Mouse (Mus musculus) ES-Bruce4 (cell line): ENCODE results near the gene Mum1. TPM values are rescaled to one million over a fixed set of nuclear protein-coding genes. Genes with fewer than 3 reads are reported as not detected.

Source experiments
- H3K27ac ChIP-seq: 2 replicates; pipeline ENCODE4 v1.5.1; 2012; ENCODE audit warnings: low read length, inconsistent platforms; ENCODE audit not compliant: insufficient read depth
- H3K27me3 ChIP-seq: 2 replicates; pipeline ENCODE4 v1.6.1; 2012; ENCODE audit warnings: mild to moderate bottlenecking, low read length, inconsistent platforms; ENCODE audit not compliant: control insufficient read depth, poor library complexity, insufficient read depth, severe bottlenecking
- H3K36me3 ChIP-seq: 2 replicates; pipeline ENCODE4 v1.6.1; 2012; ENCODE audit warnings: inconsistent platforms, mild to moderate bottlenecking, low read length, moderate library complexity; ENCODE audit not compliant: control insufficient read depth, poor library complexity, insufficient read depth, severe bottlenecking
- H3K4me1 ChIP-seq: one replicate; pipeline ENCODE4 v1.8.1; 2011; ENCODE audit warnings: low read length; ENCODE audit not compliant: control insufficient read depth, insufficient read depth
- H3K4me3 ChIP-seq: 2 replicates; pipeline ENCODE4 v1.5.1; 2011; ENCODE audit warnings: low read depth, mild to moderate bottlenecking, low read length
- H3K9ac ChIP-seq: 2 replicates; pipeline ENCODE4 v1.6.1; 2012; ENCODE audit warnings: low read depth, mild to moderate bottlenecking, inconsistent platforms; ENCODE audit not compliant: poor library complexity, severe bottlenecking
- H3K9me3 ChIP-seq: replicated peaks from 2 replicates; pipeline ENCODE4 v1.6.1; 2012; ENCODE audit warnings: mild to moderate bottlenecking, low read length, inconsistent platforms; ENCODE audit not compliant: control insufficient read depth, poor library complexity, insufficient read depth, severe bottlenecking
- CTCF ChIP-seq: IDR thresholded peaks from one replicate; pipeline ENCODE4 v1.8.1; 2011; ENCODE audit warnings: low read depth, low read length
- EP300 ChIP-seq: IDR thresholded peaks from 2 replicates; pipeline ENCODE4 v1.6.1; 2011; ENCODE audit warnings: low read depth, low read length; ENCODE audit not compliant: insufficient read depth
- POLR2A ChIP-seq: IDR thresholded peaks from one replicate; pipeline ENCODE4 v1.8.1; 2011; ENCODE audit warnings: low read length; ENCODE audit not compliant: insufficient read depth
- polyA plus RNA-seq: library from polyadenylated mRNA; stranded (reverse); fragments of >200 nt; gene quantifications from 2 replicates; pipeline ENCODE4 v1.2.4, GENCODE M21; 2011; ENCODE audit warnings: low read depth; ENCODE audit not compliant: missing spikeins, insufficient read depth, insufficient read length

Mum1 gene
- polyA plus RNA-seq, 1 experiment, result 35.7 TPM

DNA sequence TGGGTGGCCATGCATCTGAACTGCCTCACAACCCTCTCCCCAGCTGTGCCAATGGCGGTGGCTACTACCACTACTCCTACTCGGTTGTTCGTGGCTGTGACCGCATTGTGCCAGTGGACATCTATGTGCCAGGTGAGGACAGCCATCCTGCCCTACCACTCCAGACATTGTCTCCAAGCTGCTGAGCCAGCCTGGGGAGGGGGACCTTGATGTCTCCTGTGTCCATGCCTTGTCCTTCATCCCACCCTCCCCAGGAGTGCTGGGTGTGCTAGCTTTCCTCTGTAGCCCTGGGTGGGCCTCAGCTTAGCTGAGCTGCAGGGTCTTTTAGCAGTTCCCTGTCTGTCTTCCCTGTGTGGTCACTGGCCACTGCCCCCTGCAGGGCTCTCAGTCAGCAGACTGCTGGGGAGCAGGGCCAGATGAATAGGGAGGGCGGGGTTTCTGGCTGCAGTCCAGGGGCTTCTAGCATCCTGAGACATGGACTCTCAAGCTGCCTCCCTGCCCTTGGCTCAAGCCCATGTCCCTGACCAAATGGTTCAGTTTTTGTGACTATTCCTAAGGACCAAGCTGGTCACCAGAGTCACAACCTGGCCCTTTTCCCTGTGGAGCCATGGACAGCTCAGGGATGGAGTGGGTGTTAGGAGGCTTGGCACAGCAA is 29.8 kb downstream of the Mum1 start:
- no peak overlapping the region for H3K9ac ChIP-seq
- TF ChIP-seq EP300, result no peak
- TF ChIP-seq CTCF, result no peak
- TF ChIP-seq POLR2A, result no peak

DNA sequence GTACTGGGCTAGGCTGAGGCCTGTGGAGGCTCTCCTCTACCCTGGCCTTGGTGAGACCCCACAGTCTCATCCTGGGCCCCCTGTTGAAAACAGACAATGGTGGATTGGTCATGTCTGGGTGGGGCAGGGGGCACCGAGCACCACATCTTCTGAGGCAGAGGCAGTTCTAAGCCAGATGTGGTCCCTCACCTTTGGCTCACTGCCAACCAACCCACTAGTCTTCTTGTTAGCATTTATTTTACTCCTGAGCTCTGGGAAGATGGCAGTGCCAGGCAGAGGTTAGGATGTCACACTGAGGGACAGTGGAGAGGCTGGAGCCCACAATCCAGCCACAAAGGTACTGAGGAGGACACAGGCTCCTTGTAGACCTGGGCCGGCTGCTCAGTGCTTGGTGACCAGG is 31.7 kb downstream of the Mum1 start:
- no peak overlapping the region for H3K9ac ChIP-seq
- H3K4me1 ChIP-seq, result no peaks in the 10 kb centered on the region
- no peaks in the 10 kb centered on the region for H3K9me3 ChIP-seq
- TF ChIP-seq CTCF, result no peak
- no peak for TF ChIP-seq POLR2A
- no peak for TF ChIP-seq EP300
- no peak overlapping the region for H3K4me3 ChIP-seq
- H3K27ac ChIP-seq, result no peak overlapping the region
- H3K27me3 ChIP-seq, result no peaks in the 10 kb centered on the region
- H3K36me3 ChIP-seq, result peaks cover 4% of the 10 kb centered on the region; the same call in 1 of the 2 replicates

More for the DNA sequence above, 29.8 kb downstream of the Mum1 start:
- H3K4me1 ChIP-seq, result no peaks in the 10 kb centered on the region
- H3K4me3 ChIP-seq, result no peak overlapping the region
- no peaks in the 10 kb centered on the region for H3K9me3 ChIP-seq
- no peak overlapping the region for H3K27ac ChIP-seq
- no peaks in the 10 kb centered on the region for H3K27me3 ChIP-seq
- H3K36me3 ChIP-seq, result peaks cover 4% of the 10 kb centered on the region; the same call in 1 of the 2 replicates

DNA sequence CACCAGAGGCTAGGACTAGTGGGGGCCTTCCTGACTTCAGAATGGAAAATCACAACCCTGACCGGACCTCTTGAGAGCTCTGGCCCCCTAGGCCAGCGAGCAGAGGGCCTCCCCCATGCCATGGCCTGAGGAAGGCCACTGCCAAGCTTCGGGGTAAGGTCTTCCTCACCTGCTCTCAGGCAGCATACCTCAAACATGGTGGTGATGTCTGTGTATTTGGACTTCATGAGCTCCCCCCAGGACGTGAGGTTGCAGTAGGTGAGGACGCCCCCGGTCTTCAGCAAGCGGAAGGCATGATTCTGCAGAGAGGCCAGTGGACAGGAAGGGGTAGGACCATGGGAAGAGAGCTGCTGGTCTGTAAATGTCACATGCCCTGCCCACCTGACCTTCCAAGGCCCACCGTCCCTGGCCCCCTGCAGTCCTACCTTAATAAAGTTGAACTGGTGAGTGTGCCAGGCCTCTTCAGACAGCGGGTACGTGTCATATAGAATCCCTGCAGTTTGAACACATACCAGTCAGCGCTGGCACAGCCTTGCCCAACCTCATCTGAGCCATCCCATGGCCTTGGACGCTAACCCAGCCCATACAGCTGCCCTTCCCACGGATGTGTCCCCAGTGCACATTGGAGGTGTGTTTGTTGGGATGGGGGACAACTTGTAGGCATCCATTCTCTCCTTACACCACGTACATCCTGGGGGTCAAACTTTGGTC is 32.7 kb downstream of the Mum1 start:
- Histone ChIP-seq H3K4me3 (no peak overlapping the region), H3K9ac (no peak overlapping the region), H3K27ac (no peak overlapping the region)

DNA sequence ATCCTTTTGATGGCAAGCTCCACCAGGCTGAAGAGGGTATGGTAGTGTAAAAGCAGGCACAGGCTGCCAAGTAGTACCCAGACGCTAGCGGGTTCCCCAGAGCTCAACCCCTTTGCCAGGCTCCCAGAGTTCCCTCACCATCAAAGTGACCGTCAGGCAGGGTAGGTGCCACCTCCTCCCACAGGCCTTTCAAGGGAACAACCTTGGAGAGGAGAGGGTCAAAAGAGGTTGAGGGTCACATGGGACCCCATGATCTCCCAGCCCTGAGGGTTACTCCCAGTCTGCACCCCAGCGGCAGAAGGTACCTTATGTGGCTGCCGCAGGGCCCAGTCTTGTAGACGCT is 33.2 kb downstream of the Mum1 start:
- TF ChIP-seq CTCF, result no peak
- TF ChIP-seq EP300, result no peak
- TF ChIP-seq POLR2A, result no peak
- Histone ChIP-seq H3K4me1 (no peaks in the 10 kb centered on the region), H3K27ac (no peak overlapping the region), H3K4me3 (no peak overlapping the region), H3K9ac (no peak overlapping the region), H3K9me3 (no peaks in the 10 kb centered on the region), H3K36me3 (peaks cover 4% of the 10 kb centered on the region; the same call in 1 of the 2 replicates), H3K27me3 (no peaks in the 10 kb centered on the region)

More for the DNA sequence above, 32.7 kb downstream of the Mum1 start:
- Histone ChIP-seq H3K36me3 (peaks cover 4% of the 10 kb centered on the region; the same call in 1 of the 2 replicates), H3K4me1 (no peaks in the 10 kb centered on the region), H3K27me3 (no peaks in the 10 kb centered on the region), H3K9me3 (no peaks in the 10 kb centered on the region)
- TF ChIP-seq CTCF (no peak), POLR2A (no peak), EP300 (no peak)

DNA sequence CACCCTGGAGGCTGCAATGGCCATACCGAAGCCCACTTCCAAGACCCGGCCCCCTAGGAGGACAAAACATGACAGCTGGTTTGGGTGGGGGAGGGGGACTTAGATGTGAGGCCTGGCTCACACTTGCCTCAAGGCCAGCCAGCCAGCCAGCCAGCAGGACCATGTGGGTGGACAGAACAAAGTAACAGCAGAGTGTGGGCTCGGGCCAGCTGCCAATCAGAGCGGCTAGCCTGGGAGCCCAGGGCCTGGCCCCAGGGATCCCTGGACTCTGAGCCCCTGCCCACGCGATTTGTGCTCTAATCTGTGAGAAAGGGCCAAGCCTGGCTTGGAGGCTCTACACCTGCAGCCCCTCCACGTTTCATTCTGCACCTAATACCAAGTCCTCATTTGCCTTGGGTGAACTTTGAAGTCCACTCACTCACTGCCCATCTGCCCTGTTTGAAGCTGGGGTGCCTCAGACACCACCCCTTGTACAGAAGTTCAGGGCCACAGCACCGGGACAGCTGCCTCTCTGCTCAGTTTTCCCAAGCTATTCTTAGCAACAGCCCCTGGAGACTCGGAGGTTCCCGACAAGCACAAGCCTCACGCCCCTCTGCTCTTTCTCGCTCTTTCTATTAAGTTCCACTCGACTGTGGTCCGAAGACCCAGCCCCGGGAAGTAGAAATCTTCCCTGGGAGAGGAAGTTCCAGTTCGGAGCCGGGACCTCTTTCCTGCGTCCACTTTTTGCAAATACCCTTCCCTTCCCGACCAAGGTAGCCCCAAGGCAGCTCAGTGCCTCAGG is 33.8 kb downstream of the Mum1 start:
- Histone ChIP-seq H3K9ac (no peak overlapping the region), H3K36me3 (peaks cover 4% of the 10 kb centered on the region; the same call in 1 of the 2 replicates), H3K27ac (no peak overlapping the region), H3K4me3 (peak overlapping the region; percentile 56), H3K27me3 (no peaks in the 10 kb centered on the region), H3K4me1 (no peaks in the 10 kb centered on the region), H3K9me3 (no peaks in the 10 kb centered on the region)
- no peak for TF ChIP-seq POLR2A
- TF ChIP-seq CTCF, result no peak
- TF ChIP-seq EP300, result no peak
